Mouse (Mus musculus): Measurements from ENCODE around the gene Igsf3.

DNA sequence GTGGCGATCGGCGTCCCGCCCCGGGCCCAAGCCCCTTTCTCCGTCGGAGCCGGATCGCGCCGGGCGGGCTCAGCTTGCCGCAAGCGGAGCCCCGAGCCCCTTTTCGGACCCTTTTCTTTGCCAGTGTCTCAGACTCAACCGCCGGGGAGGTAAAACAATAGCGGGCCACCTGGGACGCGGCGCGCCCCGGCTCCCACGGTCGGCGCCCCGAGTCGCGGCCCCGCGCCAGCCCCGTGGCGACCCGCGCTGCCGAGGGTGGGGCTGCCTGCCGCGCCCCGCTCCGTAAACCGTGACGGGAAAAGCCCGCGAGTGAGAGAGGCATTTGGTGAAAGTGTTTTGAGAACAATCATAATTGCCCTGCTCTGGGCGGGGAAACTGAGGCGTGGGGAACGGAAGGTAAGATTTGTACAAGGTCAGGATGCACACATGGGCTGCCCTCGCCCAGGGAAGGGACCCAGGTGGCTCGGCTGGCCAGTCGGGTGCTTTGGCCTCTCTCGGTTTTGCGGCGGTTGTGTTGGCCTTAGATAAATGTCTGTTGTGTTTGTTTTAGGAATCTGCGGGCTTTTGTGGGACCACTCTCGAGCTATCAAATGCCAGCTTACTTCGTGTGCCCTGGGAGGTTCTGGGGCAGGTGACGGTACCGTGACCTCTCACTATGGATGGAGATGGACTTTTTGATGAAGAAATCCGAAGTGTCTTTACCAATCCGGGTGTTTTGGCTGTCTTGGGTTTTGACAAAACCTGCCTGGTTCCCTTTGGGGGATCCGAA lies 557 bp downstream of the Igsf3 start:
- TF ChIP-seq CTCF (IDR thresholded peaks at IDR 0.05; ENCODE audit: low read depth): no peak
- no peak for TF ChIP-seq EP300 (IDR thresholded peaks at IDR 0.05; ENCODE audit: low read depth)

Measured in liver, embryonic 14.5 days (tissue).